Mouse (Mus musculus) MEL-GATA-1-ER (cell line): ENCODE data around the gene Ccr7.

Experiments used
- DNase-seq: peaks from one replicate; pipeline ENCODE4 v3.0.0-alpha.2; 2012; ENCODE audit warnings: low read depth; ENCODE audit errors: extremely low read depth

Gene Ccr7

DNA sequence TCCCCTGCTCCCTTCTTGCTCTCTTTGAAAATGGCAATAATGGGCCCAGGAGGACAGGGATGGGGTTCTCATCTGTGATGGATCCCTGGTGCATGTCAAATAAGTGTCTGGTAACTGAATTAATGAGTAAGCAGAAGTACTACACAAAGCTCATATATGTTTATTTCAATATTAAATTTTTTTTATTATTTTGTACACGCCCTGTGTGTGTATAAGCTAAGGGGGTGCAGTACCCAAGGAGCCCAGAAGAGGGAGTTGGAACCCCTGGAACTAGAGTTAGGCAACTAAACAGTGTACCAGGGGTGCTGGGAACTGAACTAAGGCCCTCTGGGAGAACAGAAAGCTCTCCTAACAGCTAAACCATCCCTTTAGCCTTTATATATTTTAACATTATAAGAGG is 36.5 kb downstream of the Ccr7 start:
- no peak for DNase-seq

DNA sequence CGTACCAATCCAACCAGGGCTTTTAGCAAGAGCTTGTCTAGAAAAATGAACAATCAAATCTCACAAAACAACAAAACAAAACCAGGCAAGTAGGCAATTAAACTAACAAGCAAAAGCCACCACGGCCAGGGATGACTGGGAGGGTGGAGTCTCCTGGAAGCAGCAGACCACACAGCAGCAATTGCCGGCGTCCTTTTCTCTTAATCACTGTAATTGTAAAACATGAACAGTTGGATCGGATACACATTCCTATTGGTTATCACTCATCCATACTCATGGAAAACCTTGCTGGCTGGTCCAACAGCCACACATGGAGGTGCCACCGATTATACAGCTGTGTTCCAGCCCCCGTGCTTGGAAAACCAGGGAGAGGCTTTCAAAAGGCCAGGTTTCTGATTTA is 37.0 kb downstream of the Ccr7 start:
- no peak for DNase-seq

GRCm38 (mm10) chr11:99115940-99116339 is 38.9 kb downstream of the Ccr7 start:
- DNase-seq: no peak

GRCm38 (mm10) chr11:99113111-99113510 is 41.8 kb downstream of the Ccr7 start:
- DNase-seq: no peak

DNA sequence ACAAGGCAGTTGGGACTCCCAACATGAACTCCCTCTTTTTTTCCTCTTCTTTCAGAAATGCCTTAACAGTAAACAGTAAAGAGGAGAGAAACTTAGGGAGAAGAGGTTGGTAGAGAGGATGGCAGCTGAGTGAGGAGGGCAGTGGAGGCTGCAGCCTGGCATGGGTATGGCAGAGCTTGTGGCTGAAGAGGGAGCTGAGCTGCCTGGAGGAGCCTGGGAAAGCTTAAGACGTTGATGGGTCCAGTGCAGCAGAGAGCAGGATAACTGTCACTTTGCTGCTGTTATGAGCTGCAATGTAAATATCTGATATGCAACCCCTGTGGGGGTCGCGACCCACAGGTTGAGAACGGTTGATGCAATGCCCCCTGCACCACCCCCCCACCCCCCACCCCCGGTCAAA is 42.2 kb downstream of the Ccr7 start:
- no peak for DNase-seq

- DNase-seq: no peak
Measured at GRCm38 (mm10) chr11:99111631-99112030, 43.2 kb downstream of the Ccr7 start.

- no peak for DNase-seq
Measured at GRCm38 (mm10) chr11:99111155-99111554, 43.7 kb downstream of the Ccr7 start.

DNA sequence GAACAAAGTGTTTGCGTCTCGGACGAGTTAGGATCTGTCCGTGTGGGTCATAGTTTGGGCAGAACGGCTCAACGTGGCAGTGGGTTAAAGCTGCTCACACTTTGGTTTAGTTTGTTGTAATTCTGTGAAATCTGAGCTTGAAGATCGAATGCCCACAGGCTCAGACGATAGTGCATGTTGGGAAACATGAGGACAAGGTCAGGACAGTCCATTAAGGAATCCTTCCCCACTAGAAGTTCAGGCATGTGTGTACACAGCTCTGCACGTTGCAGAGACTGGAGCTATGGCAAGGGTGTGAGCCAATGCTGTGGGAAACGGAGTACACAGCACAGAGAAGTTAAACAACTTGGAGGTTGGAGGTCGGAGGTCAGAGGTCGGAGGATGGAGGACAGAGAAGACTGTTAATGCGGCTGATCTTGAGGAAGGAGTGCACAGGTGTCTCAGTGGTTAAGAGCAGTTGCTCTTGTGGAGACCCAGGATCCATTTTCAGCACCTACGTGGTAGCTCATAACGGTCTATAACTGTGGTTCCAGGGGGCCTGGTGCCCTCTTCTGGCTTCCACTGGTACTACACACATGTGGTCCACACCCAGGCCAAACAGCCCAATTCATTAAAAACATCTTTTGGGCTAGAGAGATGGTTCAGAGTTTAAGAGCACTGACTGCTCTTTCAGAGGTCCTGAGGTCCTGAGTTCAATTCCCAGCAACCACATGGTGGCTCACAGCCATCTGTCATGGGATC is 44.3 kb downstream of the Ccr7 start:
- DNase-seq: no peak

DNA sequence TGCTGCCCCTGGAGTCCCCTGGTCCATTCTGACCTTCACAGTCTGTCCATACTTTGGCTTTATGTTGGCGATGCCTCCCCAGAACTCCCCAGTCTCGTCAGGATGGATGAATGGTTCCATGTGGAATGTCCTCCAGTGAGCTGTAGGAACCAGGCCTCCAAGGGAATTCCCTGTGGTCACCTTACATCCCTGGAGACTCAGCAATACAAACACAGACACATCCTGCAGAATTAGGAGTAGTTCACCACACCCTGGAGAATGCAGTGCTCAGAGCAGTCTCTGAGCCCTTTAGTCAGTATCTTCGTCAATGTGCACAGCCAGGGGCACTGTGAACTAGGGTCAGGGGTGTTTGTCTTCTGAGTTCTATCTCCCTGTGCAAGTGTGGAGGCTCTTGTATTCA is 46.6 kb downstream of the Ccr7 start:
- DNase-seq: no peak

GRCm38 (mm10) chr11:99105981-99106726 is 48.7 kb downstream of the Ccr7 start:
- no peak for DNase-seq

DNA sequence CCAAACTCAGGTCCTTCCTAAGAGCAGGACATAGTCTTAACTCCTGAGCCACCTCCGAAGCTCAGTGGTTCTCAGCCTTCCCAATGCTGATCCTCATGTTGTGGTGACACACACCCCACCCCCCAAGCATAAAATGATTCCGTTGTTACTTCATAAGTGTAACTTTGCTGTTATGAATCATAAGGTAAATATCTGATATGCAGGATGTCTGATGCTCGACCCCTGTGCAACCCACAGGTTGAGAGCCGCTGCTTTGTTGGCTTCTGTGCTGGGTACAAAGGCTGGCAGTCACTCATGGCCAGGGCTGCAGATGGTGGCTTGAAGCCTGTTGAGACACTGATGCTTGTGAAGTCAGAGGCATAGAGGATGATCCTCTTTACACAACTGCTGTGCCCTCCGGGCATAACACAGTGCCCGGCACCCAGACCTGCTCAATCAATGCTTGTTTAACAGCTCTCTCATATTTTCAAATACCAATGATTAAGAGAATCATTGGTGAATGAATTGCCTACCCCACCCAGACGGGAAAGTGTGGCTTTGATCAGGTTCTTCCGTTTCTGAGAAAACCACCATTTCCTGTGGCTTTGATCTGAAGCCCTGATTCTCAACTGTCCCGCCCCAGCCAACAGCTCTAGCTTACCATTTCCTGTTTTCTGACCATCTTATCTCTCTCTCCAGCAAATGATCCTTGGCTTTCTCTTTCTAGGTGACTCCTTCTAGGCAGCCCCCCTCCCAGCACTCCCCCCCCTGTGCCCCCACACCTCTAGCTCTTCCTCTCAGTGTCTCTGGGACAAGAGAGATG is 50.1 kb downstream of the Ccr7 start:
- peak; percentile 77 for DNase-seq

GRCm38 (mm10) chr11:99102575-99103270 is 52.2 kb downstream of the Ccr7 start:
- no peak for DNase-seq

DNA sequence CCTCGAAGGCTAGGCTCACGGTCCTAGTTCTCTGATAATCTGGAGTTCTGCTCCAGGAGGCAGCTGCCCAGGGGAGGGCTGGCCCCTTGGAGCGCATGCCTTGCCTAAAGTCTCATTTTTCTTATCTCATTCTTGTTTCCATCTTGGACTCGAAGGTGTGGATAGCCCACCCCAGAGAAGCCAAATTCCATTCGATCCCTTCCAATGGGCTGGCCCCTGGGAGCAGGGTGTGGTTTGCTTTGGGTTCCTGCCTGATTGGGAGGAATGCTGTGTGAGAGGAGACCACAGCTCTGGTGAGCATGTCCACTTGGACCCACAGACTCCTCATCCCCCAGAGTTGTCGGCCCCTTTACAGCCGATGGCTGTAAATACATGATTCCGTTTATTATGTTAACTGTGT is 53.2 kb downstream of the Ccr7 start:
- no peak for DNase-seq

DNA sequence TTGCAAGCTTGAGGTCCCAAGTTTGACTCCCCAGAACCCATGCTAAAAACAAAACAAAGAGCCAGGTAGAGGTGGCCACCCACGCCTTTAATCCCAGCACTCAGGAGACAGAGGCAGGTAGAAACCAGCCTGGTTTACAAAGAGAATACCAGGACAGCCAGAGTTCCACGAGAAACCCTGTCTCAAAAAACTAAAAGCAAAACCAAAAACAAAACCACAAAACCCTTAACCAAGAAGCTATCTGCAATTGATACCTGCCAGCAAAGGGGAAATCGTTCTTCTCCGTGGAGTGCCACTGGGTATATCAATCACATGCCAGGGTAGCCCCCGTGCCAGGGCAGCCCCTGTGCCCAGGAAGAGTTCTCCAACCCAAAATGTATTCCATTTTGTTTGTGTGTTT is 54.7 kb downstream of the Ccr7 start:
- no peak for DNase-seq

DNA sequence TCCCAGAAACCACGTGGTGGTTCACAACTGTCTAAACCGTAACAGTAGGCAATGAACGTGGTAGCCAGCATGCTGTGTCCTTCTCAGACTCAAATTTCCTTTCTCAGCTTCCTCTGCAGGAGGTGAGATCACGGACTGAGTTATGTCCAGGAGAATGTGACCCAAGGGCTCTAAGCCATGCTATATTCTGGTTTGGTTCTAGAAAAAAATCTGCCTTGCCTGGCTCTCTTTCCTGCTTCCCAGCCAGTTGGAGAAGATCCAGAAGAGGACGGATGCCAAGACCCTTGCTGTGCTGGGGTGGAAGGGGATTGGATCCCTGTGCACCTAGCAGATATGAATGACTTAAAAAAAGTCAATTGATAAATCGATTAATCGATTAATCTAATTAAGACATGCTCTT is 55.4 kb downstream of the Ccr7 start:
- DNase-seq: no peak

GRCm38 (mm10) chr11:99098924-99099323 is 56.0 kb downstream of the Ccr7 start:
- no peak for DNase-seq

- no peak for DNase-seq
Measured at GRCm38 (mm10) chr11:99096996-99097774, 57.7 kb downstream of the Ccr7 start.

DNA sequence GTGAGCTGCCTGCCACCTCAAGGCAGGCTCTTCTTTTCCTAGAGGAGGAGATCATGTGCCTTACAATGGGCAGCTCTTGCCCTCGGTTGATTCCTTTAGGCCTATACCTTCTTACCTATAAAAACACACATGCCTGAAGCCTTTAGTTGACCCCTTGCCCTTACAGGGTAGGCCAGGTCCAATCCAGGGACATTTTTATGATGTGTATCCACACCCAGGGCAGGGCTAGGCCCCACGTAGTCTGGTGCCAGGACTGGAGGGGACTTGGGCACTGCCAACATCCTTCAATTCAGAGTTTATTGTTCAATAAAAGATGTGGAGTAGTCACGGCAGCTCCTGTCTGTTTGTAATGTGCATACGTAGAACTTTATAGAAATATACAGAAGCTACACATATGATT is 58.5 kb downstream of the Ccr7 start:
- no peak for DNase-seq

DNA sequence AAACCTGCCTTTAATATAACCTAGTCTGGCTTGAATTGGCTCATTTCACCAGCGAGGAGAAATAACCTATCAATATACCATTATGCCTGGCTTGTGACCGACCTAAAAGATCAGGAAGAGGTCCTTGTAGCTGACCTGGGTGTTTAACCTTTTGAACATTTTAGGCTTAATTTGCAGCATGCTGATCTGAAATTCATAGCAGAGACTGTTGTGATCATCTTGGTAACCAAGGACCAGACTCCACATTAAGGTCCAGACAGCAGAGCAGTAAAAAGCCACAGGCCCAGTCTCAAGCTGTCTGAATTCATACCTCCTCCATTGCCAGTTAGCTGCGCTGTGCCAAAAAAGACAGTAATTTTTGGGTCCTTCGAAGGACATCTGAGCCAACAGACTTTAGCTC is 59.1 kb downstream of the Ccr7 start:
- no peak for DNase-seq

- DNase-seq: no peak
Measured at GRCm38 (mm10) chr11:99094911-99095676, 59.8 kb downstream of the Ccr7 start.
